Mouse (Mus musculus): ENCODE results near the gene Gm28230. TPM values are rescaled to one million over a fixed set of nuclear protein-coding genes. Genes with fewer than 3 reads are reported as not detected.
A peak's percentile ranks its signal among the peaks of the same experiment; 100 is the strongest.

Gene Gm28230
- polyA plus RNA-seq, 1 experiment from 2014 or later = not detected

GRCm38 (mm10) chr2:74703317-74703716, 23.2 kb upstream of the Gm28230 start:
- no peaks in the 10 kb centered on the region for H3K36me3 ChIP-seq (ENCODE audit: control insufficient read depth, insufficient read depth, low read length)
- WGBS = 5% methylated on average over 10 of the region's 10 CpGs
- peaks cover 98% of the 10 kb centered on the region for H3K27me3 ChIP-seq (ENCODE audit: control insufficient read depth, insufficient read depth, low read length)
- H3K4me1 ChIP-seq (ENCODE audit: control insufficient read depth in 2 of 2, insufficient read depth in 2 of 2, low read length in 2 of 2) = peaks cover 0 to 13% of the 10 kb centered on the region in 2 experiments; a peak in 3 of 4 replicates
- H3K27ac ChIP-seq (replicated peaks in 1 of 2; ENCODE audit: control insufficient read depth in 1 of 2, insufficient read depth in 1 of 2, low read depth in 2 of 2, low read length in 2 of 2) = no peak overlapping the region
- H3K9ac ChIP-seq (ENCODE audit: low read length) = no peak overlapping the region
- H3K4me2 ChIP-seq (ENCODE audit: low read length) = no peak overlapping the region
- H3K4me3 ChIP-seq (ENCODE audit: control insufficient read depth in 1 of 2, insufficient read depth in 1 of 2, low read depth in 1 of 2, low read length in 2 of 2) = no peak overlapping the region
- ATAC-seq (ENCODE audit: insufficient number of reproducible peaks, insufficient read depth, low FRiP score, low read depth) = no peak
- no peaks in the 10 kb centered on the region for H3K9me3 ChIP-seq (ENCODE audit: control insufficient read depth, low read length)

- H3K36me3 ChIP-seq (ENCODE audit: control insufficient read depth, insufficient read depth, low read length) = no peaks in the 10 kb centered on the region
- no peak overlapping the region for H3K9ac ChIP-seq (ENCODE audit: low read length)
- ATAC-seq (ENCODE audit: insufficient number of reproducible peaks, insufficient read depth, low FRiP score, low read depth) = no peak
- H3K4me3 ChIP-seq (ENCODE audit: control insufficient read depth in 1 of 2, insufficient read depth in 1 of 2, low read depth in 1 of 2, low read length in 2 of 2) = no peak overlapping the region
- WGBS = 1% methylated on average over 26 of the region's 26 CpGs
- no peaks in the 10 kb centered on the region for H3K9me3 ChIP-seq (ENCODE audit: control insufficient read depth, low read length)
- H3K4me2 ChIP-seq (ENCODE audit: low read length) = no peak overlapping the region
- peaks cover 0 to 13% of the 10 kb centered on the region in 2 experiments; a peak in 2 of 4 replicates for H3K4me1 ChIP-seq (ENCODE audit: control insufficient read depth in 2 of 2, insufficient read depth in 2 of 2, low read length in 2 of 2)
- H3K27ac ChIP-seq (replicated peaks in 1 of 2; ENCODE audit: control insufficient read depth in 1 of 2, insufficient read depth in 1 of 2, low read depth in 2 of 2, low read length in 2 of 2) = no peak overlapping the region
- peaks cover 98% of the 10 kb centered on the region for H3K27me3 ChIP-seq (ENCODE audit: control insufficient read depth, insufficient read depth, low read length)
Measured at GRCm38 (mm10) chr2:74703720-74704392, 22.7 kb upstream of the Gm28230 start.

GRCm38 (mm10) chr2:74704393-74704998, 22.0 kb upstream of the Gm28230 start, which contains the start of gene Hoxd8:
Gene Hoxd8 (plus strand): TSS chr2:74704615.
- Histone ChIP-seq H3K4me1 (ENCODE audit: control insufficient read depth in 2 of 2, insufficient read depth in 2 of 2, low read length in 2 of 2) (peaks cover 0 to 13% of the 10 kb centered on the region in 2 experiments; a peak in 2 of 4 replicates), H3K27me3 (ENCODE audit: control insufficient read depth, insufficient read depth, low read length) (peaks cover 98% of the 10 kb centered on the region), H3K27ac (replicated peaks in 1 of 2; ENCODE audit: control insufficient read depth in 1 of 2, insufficient read depth in 1 of 2, low read depth in 2 of 2, low read length in 2 of 2) (no peak within 1 kb of the TSS), H3K4me2 (ENCODE audit: low read length) (peak within 1 kb of the TSS; percentile 66), H3K9ac (ENCODE audit: low read length) (peak within 1 kb of the TSS; percentile 41), H3K36me3 (ENCODE audit: control insufficient read depth, insufficient read depth, low read length) (no peaks in the 10 kb centered on the region), H3K9me3 (ENCODE audit: control insufficient read depth, low read length) (no peaks in the 10 kb centered on the region), H3K4me3 (ENCODE audit: control insufficient read depth in 1 of 2, insufficient read depth in 1 of 2, low read depth in 1 of 2, low read length in 2 of 2) (peak within 1 kb of the TSS; percentile 41 to 43)
- no peak for ATAC-seq (ENCODE audit: insufficient number of reproducible peaks, insufficient read depth, low FRiP score, low read depth)
- WGBS = 1% methylated on average over 32 of the region's 52 CpGs

GRCm38 (mm10) chr2:74704999-74705466, 21.5 kb upstream of the Gm28230 start:
- peaks cover 0 to 13% of the 10 kb centered on the region in 2 experiments; a peak in 2 of 4 replicates for H3K4me1 ChIP-seq (ENCODE audit: control insufficient read depth in 2 of 2, insufficient read depth in 2 of 2, low read length in 2 of 2)
- H3K9me3 ChIP-seq (ENCODE audit: control insufficient read depth, low read length) = no peaks in the 10 kb centered on the region
- peak overlapping the region; percentile 41 to 43 for H3K4me3 ChIP-seq (ENCODE audit: control insufficient read depth in 1 of 2, insufficient read depth in 1 of 2, low read depth in 1 of 2, low read length in 2 of 2)
- H3K36me3 ChIP-seq (ENCODE audit: control insufficient read depth, insufficient read depth, low read length) = no peaks in the 10 kb centered on the region
- H3K9ac ChIP-seq (ENCODE audit: low read length) = peak overlapping the region; percentile 41
- H3K27me3 ChIP-seq (ENCODE audit: control insufficient read depth, insufficient read depth, low read length) = peaks cover 98% of the 10 kb centered on the region
- H3K4me2 ChIP-seq (ENCODE audit: low read length) = peak overlapping the region; percentile 66
- ATAC-seq (ENCODE audit: insufficient number of reproducible peaks, insufficient read depth, low FRiP score, low read depth) = no peak; the same call in 1 of the 2 replicates
- WGBS = under 1% methylated on average over 50 of the region's 66 CpGs
- H3K27ac ChIP-seq (replicated peaks in 1 of 2; ENCODE audit: control insufficient read depth in 1 of 2, insufficient read depth in 1 of 2, low read depth in 2 of 2, low read length in 2 of 2) = no peak overlapping the region

- Histone ChIP-seq H3K4me1 (ENCODE audit: control insufficient read depth in 2 of 2, insufficient read depth in 2 of 2, low read length in 2 of 2) (peaks cover 0 to 13% of the 10 kb centered on the region in 2 experiments; a peak in 2 of 4 replicates), H3K27ac (replicated peaks in 1 of 2; ENCODE audit: control insufficient read depth in 1 of 2, insufficient read depth in 1 of 2, low read depth in 2 of 2, low read length in 2 of 2) (no peak overlapping the region), H3K4me3 (ENCODE audit: control insufficient read depth in 1 of 2, insufficient read depth in 1 of 2, low read depth in 1 of 2, low read length in 2 of 2) (peak overlapping the region; percentile 41 to 43), H3K27me3 (ENCODE audit: control insufficient read depth, insufficient read depth, low read length) (peaks cover 98% of the 10 kb centered on the region), H3K9me3 (ENCODE audit: control insufficient read depth, low read length) (no peaks in the 10 kb centered on the region), H3K4me2 (ENCODE audit: low read length) (peak overlapping the region; percentile 66), H3K36me3 (ENCODE audit: control insufficient read depth, insufficient read depth, low read length) (no peaks in the 10 kb centered on the region), H3K9ac (ENCODE audit: low read length) (peak overlapping the region; percentile 41)
- WGBS = 0% methylated on average over 64 of the region's 85 CpGs
- ATAC-seq (ENCODE audit: insufficient number of reproducible peaks, insufficient read depth, low FRiP score, low read depth) = no peak
Measured at GRCm38 (mm10) chr2:74705467-74706089, 20.9 kb upstream of the Gm28230 start.

GRCm38 (mm10) chr2:74706393-74706960, 20.1 kb upstream of the Gm28230 start:
- H3K36me3 ChIP-seq (ENCODE audit: control insufficient read depth, insufficient read depth, low read length) = no peaks in the 10 kb centered on the region
- ATAC-seq (ENCODE audit: insufficient number of reproducible peaks, insufficient read depth, low FRiP score, low read depth) = no peak
- H3K27ac ChIP-seq (replicated peaks in 1 of 2; ENCODE audit: control insufficient read depth in 1 of 2, insufficient read depth in 1 of 2, low read depth in 2 of 2, low read length in 2 of 2) = no peak overlapping the region
- H3K27me3 ChIP-seq (ENCODE audit: control insufficient read depth, insufficient read depth, low read length) = peaks cover 98% of the 10 kb centered on the region
- H3K9ac ChIP-seq (ENCODE audit: low read length) = no peak overlapping the region
- peaks cover 0 to 13% of the 10 kb centered on the region in 2 experiments; a peak in 2 of 4 replicates for H3K4me1 ChIP-seq (ENCODE audit: control insufficient read depth in 2 of 2, insufficient read depth in 2 of 2, low read length in 2 of 2)
- WGBS = 6% methylated on average over 13 of the region's 13 CpGs
- no peaks in the 10 kb centered on the region for H3K9me3 ChIP-seq (ENCODE audit: control insufficient read depth, low read length)
- no peak overlapping the region for H3K4me3 ChIP-seq (ENCODE audit: control insufficient read depth in 1 of 2, insufficient read depth in 1 of 2, low read depth in 1 of 2, low read length in 2 of 2)
- H3K4me2 ChIP-seq (ENCODE audit: low read length) = no peak overlapping the region

- no peak overlapping the region for H3K4me2 ChIP-seq (ENCODE audit: low read length)
- peaks cover 3 to 21% of the 10 kb centered on the region in 2 experiments; a peak in 3 of 4 replicates for H3K4me1 ChIP-seq (ENCODE audit: control insufficient read depth in 2 of 2, insufficient read depth in 2 of 2, low read length in 2 of 2)
- 19% methylated on average over 7 of the region's 7 CpGs for WGBS
- H3K27ac ChIP-seq (replicated peaks in 1 of 2; ENCODE audit: control insufficient read depth in 1 of 2, insufficient read depth in 1 of 2, low read depth in 2 of 2, low read length in 2 of 2) = no peak overlapping the region
- peaks cover 99% of the 10 kb centered on the region for H3K27me3 ChIP-seq (ENCODE audit: control insufficient read depth, insufficient read depth, low read length)
- H3K9me3 ChIP-seq (ENCODE audit: control insufficient read depth, low read length) = no peaks in the 10 kb centered on the region
- H3K36me3 ChIP-seq (ENCODE audit: control insufficient read depth, insufficient read depth, low read length) = no peaks in the 10 kb centered on the region
- H3K4me3 ChIP-seq (ENCODE audit: control insufficient read depth in 1 of 2, insufficient read depth in 1 of 2, low read depth in 1 of 2, low read length in 2 of 2) = no peak overlapping the region
- ATAC-seq (ENCODE audit: insufficient number of reproducible peaks, insufficient read depth, low FRiP score, low read depth) = no peak
- no peak overlapping the region for H3K9ac ChIP-seq (ENCODE audit: low read length)
Measured at GRCm38 (mm10) chr2:74707599-74707998, 18.9 kb upstream of the Gm28230 start.
